Mouse (Mus musculus) G1E (cell line): Measurements from ENCODE around the gene Trak1.

ENCODE experiments used
- CTCF ChIP-seq: IDR thresholded peaks from 2 replicates; pipeline ENCODE4 v1.5.1; 2012; ENCODE audit warnings: low read depth, low read length, inconsistent platforms, mixed read lengths
- GATA1 ChIP-seq: IDR thresholded peaks from 2 replicates; pipeline ENCODE4 v1.6.1; 2012; ENCODE audit warnings: borderline replicate concordance, low read length, inconsistent platforms, mixed read lengths

DNA sequence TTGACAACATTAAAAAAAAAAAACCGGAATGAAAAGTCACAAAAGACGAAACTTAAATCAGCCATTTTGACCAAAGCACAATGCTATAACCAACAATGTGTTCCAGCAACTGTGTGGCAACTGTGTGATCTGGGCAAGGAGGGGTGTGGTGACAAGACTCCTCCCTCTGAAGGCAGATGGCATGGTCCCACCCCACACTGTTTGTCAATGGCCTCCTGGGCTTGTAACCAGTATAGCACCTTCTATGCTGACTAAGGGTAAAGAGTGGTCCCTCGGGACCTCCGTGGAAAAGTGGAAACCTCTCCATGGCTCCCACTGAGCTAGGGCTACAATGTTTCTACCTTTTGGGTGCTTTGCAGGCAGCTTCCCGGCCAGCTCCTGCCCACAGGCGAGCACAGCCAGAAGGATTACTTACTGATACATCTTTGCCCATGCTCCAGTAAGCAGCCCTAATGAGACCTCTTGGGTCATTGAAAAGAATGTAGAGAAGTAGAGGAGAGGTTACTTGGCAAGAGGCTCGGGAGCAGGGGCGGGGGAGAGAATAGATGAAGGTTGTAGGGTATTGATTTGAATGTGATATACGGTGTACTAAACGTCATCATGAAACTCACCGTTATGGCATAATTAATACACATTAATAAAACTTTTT is 194.4 kb downstream of the Trak1 start:
- TF ChIP-seq GATA1 = no peak
- no peak for TF ChIP-seq CTCF
